Mouse (Mus musculus) thymus, adult 2 months (tissue): ENCODE data around the gene Lfng.

Experiments used
- CTCF ChIP-seq: fragments of 200-500 bp; IDR thresholded peaks from 2 replicates; pipeline ENCODE4 v1.5.1; 2012; ENCODE audit warnings: mild to moderate bottlenecking, control low read depth, low read length, moderate library complexity, borderline replicate concordance; ENCODE audit not compliant: control insufficient read depth, poor library complexity, insufficient read depth; ENCODE audit errors: extremely low read depth
- POLR2A ChIP-seq: fragments of 200-500 bp; IDR thresholded peaks from 2 replicates; pipeline ENCODE4 v1.6.1; 2012; ENCODE audit warnings: mild to moderate bottlenecking, low read length, control low read depth, moderate library complexity; ENCODE audit not compliant: control insufficient read depth, poor library complexity, insufficient read depth; ENCODE audit errors: extremely low read depth

DNA sequence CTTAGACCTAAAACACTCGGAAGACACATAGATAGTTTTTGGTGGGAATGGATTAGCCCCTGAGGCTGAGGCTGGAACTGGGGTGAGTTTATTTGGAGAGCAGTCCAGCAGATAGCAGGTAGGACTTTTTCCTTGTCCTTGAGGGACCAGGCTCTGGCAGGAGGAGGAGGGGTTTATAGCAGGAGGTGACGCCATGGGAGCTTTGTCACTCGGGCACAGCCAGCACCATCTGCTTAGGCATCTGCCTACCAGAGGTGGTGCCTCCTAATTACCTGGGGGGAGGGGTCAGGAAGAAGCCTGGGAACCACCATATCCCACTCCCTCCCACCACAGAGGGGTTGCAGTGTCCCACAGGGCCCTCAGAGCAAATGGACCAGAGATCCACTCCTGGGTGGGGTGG lies 1.9 kb upstream of the Lfng start:
- TF ChIP-seq CTCF: no peak
- TF ChIP-seq POLR2A: no peak
